Mouse (Mus musculus) lung, embryonic 15.5 days (tissue): ENCODE measurements at regions not wholly inside any gene's neighbourhood (a gene's known extent, or its start where the extent isn't known, plus 50 kb on each side); places are given as distances from the start of the nearest gene placed in this dataset.

Experiments
- ATAC-seq: fragments of 200-750 bp; cut with Nextera tagmentation; 2 replicates; pipeline ENCODE4 v1.8.0; 2017; ENCODE audit warnings: moderate number of reproducible peaks, borderline replicate concordance; ENCODE audit not compliant: low FRiP score, low TSS enrichment; ENCODE audit errors: extremely low read depth
- H3K27ac ChIP-seq: fragments of 300-500 bp; sonication (generic); 2 replicates; pipeline ENCODE4 v1.5.1; 2015; ENCODE audit warnings: moderate library complexity, mild to moderate bottlenecking, inconsistent platforms
- H3K27me3 ChIP-seq: fragments of 300-500 bp; sonication (generic); 2 replicates; pipeline ENCODE4 v1.6.1; 2015; ENCODE audit warnings: inconsistent platforms
- H3K36me3 ChIP-seq: fragments of 300-500 bp; sonication (generic); 2 replicates; pipeline ENCODE4 v1.6.1; 2015; ENCODE audit warnings: inconsistent platforms
- H3K4me1 ChIP-seq: fragments of 300-500 bp; sonication (generic); 2 replicates; pipeline ENCODE4 v1.6.1; 2015; ENCODE audit warnings: inconsistent platforms
- H3K4me2 ChIP-seq: fragments of 300-500 bp; sonication (generic); 2 replicates; pipeline ENCODE4 v1.6.1; 2015; ENCODE audit warnings: inconsistent platforms, mild to moderate bottlenecking, moderate library complexity
- H3K4me3 ChIP-seq: fragments of 300-500 bp; sonication (generic); 2 replicates; pipeline ENCODE4 v1.5.1; 2015; ENCODE audit warnings: mild to moderate bottlenecking, inconsistent platforms
- H3K9ac ChIP-seq: fragments of 300-500 bp; sonication (generic); 2 replicates; pipeline ENCODE4 v1.6.1; 2015; ENCODE audit warnings: inconsistent platforms
- H3K9me3 ChIP-seq: fragments of 300-500 bp; sonication (generic); 2 replicates; pipeline ENCODE4 v1.6.1; 2016; ENCODE audit warnings: inconsistent platforms
- WGBS: fragments of 180-500 bp; shearing (Covaris S2); methylation state at CpG from one replicate; pipeline ENCODE4 v1.1.7; 2015; 5-methylcytosine and 5-hydroxymethylcytosine counted together

DNA sequence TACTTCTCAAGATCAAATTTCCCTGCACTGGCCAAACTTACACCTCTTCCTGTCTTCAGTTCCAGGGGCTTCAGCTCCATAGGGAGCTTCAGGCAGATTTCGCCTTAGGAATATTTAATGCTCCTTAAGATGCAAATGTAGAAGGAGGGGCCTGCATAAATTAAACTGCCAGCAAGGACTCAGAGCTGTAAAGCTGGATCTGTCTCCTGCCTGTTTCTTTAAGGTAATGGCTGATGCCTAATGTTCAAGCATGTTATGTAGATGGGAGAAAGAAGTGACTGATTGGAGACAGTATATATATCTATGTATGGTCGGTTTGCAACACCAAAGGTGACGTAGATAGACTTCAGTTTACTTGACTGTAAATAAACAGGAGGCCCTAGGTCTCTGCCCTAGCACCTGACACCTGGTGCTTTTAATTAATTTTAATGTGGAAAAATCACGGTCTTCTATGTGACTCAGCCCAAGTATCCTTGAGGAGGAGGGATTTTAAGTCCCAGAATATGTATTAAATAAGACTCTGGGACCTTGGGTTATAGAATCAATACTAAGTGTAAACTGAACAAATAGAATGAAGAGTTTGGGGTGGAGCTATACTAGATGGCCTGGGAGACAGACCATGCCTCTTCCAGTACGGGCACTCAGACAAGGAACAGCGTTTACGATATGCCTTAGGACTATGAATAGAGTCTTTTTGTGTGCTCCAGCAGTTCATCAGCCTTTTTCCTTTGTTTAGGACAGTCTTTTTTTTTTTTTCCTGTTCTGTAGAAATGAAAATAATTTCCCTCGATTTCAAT, 651.7 kb upstream of the Lmcd1 start:
- Histone ChIP-seq H3K27ac (no peak overlapping the region), H3K9me3 (no peaks in the 10 kb centered on the region), H3K4me1 (no peaks in the 10 kb centered on the region), H3K36me3 (no peaks in the 10 kb centered on the region), H3K4me3 (no peak overlapping the region), H3K9ac (no peak overlapping the region), H3K27me3 (no peaks in the 10 kb centered on the region), H3K4me2 (no peak overlapping the region)
- WGBS = 62% methylated on average over 8 of the region's 8 CpGs
- ATAC-seq = no peak

GRCm38 (mm10) chr6:111622481-111623139, 650.9 kb upstream of the Lmcd1 start:
- no peak overlapping the region for H3K4me3 ChIP-seq
- no peaks in the 10 kb centered on the region for H3K4me1 ChIP-seq
- no peaks in the 10 kb centered on the region for H3K9me3 ChIP-seq
- H3K36me3 ChIP-seq = no peaks in the 10 kb centered on the region
- no peak overlapping the region for H3K9ac ChIP-seq
- H3K4me2 ChIP-seq = no peak overlapping the region
- WGBS = 82% methylated on average over 7 of the region's 7 CpGs
- no peaks in the 10 kb centered on the region for H3K27me3 ChIP-seq
- H3K27ac ChIP-seq = no peak overlapping the region
- ATAC-seq = no peak

GRCm38 (mm10) chr6:111623140-111623497, 650.4 kb upstream of the Lmcd1 start:
- Histone ChIP-seq H3K4me3 (no peak overlapping the region), H3K4me1 (no peaks in the 10 kb centered on the region), H3K4me2 (no peak overlapping the region), H3K9me3 (no peaks in the 10 kb centered on the region), H3K9ac (no peak overlapping the region), H3K27ac (no peak overlapping the region), H3K36me3 (no peaks in the 10 kb centered on the region), H3K27me3 (no peaks in the 10 kb centered on the region)
- 85% methylated on average over 4 of the region's 4 CpGs for WGBS
- ATAC-seq = no peak

- Histone ChIP-seq H3K4me2 (no peak overlapping the region), H3K27ac (no peak overlapping the region), H3K36me3 (no peaks in the 10 kb centered on the region), H3K9me3 (no peaks in the 10 kb centered on the region), H3K4me1 (no peaks in the 10 kb centered on the region), H3K4me3 (no peak overlapping the region), H3K9ac (no peak overlapping the region), H3K27me3 (no peaks in the 10 kb centered on the region)
- no peak for ATAC-seq
Observed at GRCm38 (mm10) chr6:111625501-111625900, 648.1 kb upstream of the Lmcd1 start.

GRCm38 (mm10) chr6:111652736-111653135, 620.8 kb upstream of the Lmcd1 start:
- Histone ChIP-seq H3K9ac (no peak overlapping the region), H3K27ac (no peak overlapping the region), H3K27me3 (no peaks in the 10 kb centered on the region), H3K36me3 (no peaks in the 10 kb centered on the region), H3K9me3 (no peaks in the 10 kb centered on the region), H3K4me3 (no peak overlapping the region), H3K4me2 (no peak overlapping the region), H3K4me1 (no peaks in the 10 kb centered on the region)
- no peak for ATAC-seq
- 98% methylated on average over 3 of the region's 3 CpGs for WGBS

- no peak overlapping the region for H3K4me2 ChIP-seq
- no peak overlapping the region for H3K4me3 ChIP-seq
- WGBS = 34% methylated on average over 2 of the region's 2 CpGs
- no peaks in the 10 kb centered on the region for H3K36me3 ChIP-seq
- ATAC-seq = no peak
- no peak overlapping the region for H3K27ac ChIP-seq
- H3K4me1 ChIP-seq = no peaks in the 10 kb centered on the region
- no peak overlapping the region for H3K9ac ChIP-seq
- H3K9me3 ChIP-seq = no peaks in the 10 kb centered on the region
- no peaks in the 10 kb centered on the region for H3K27me3 ChIP-seq
Observed at GRCm38 (mm10) chr6:111659957-111660356, 613.6 kb upstream of the Lmcd1 start.

DNA sequence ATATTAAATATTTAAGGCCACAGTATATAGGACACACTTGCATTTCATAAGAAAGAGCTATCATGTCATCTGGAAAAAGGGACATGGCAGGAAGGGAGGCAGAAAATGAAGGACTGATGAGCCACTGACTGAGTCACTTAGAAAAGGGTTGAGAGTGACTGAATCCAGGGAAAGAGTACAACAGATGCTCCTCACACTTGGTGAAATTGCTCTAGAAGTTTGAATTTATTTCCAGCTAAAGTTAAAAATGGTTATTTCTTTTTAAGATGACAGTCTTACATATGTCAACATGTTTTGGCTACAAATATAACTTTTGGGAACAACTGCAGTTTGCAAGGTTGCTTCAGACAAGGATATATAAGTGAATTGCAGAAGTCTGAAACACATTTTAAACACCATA, 609.0 kb upstream of the Lmcd1 start:
- no peaks in the 10 kb centered on the region for H3K4me1 ChIP-seq
- no peak overlapping the region for H3K4me3 ChIP-seq
- no peak overlapping the region for H3K9ac ChIP-seq
- H3K9me3 ChIP-seq = no peaks in the 10 kb centered on the region
- H3K27ac ChIP-seq = no peak overlapping the region
- no peak for ATAC-seq
- H3K27me3 ChIP-seq = no peaks in the 10 kb centered on the region
- H3K36me3 ChIP-seq = no peaks in the 10 kb centered on the region
- H3K4me2 ChIP-seq = no peak overlapping the region

- H3K27ac ChIP-seq = no peak overlapping the region
- no peaks in the 10 kb centered on the region for H3K4me1 ChIP-seq
- H3K36me3 ChIP-seq = no peaks in the 10 kb centered on the region
- H3K9me3 ChIP-seq = no peaks in the 10 kb centered on the region
- no peak for ATAC-seq
- no peak overlapping the region for H3K4me3 ChIP-seq
- H3K27me3 ChIP-seq = no peaks in the 10 kb centered on the region
- no peak overlapping the region for H3K9ac ChIP-seq
- WGBS = 68% methylated on average over 2 of the region's 2 CpGs
- H3K4me2 ChIP-seq = no peak overlapping the region
Observed at GRCm38 (mm10) chr6:111684911-111685310, 588.6 kb upstream of the Lmcd1 start.

DNA sequence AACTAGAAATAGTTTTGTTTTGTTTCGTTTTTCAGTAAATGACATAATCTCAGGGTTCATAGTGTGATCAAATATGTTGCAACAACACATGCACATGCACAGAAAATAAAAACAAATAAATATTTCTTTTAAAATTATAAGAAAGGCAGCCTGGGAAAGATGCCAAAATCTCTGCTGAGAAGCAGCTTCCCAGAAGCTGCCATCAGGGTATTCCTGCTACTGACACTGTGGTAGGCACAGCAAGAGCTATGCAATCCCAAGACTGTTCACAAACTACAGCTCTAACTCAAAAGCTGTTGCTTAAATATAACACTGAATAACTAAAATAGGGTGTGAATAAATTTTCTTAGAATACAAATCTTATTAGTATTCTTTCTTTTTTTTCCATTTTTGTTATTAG, 570.7 kb upstream of the Lmcd1 start:
- Histone ChIP-seq H3K36me3 (no peaks in the 10 kb centered on the region), H3K9me3 (no peaks in the 10 kb centered on the region), H3K4me3 (no peak overlapping the region), H3K27ac (no peak overlapping the region), H3K4me1 (no peaks in the 10 kb centered on the region), H3K9ac (no peak overlapping the region), H3K27me3 (no peaks in the 10 kb centered on the region), H3K4me2 (no peak overlapping the region)
- WGBS = 76% methylated on average over 1 of the region's 1 CpGs
- ATAC-seq = no peak

DNA sequence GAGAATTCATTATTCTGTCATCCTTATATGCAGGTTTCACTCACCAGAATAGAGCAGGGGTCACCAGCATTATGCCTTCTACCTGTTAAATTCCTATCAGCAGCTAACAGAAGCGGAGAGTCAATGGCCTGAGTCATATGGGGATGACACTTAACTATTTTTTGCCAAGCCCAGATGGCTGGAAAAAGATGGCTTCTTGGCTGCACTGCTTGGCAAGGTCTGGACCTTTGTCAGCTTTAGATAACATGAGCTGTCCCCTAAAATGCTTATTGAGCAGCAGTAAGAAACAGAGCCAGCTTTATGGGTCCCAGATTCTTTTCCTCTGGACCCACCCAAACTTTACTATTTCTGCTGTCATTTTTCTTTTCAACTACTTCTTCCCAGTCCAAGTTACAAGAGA, 565.3 kb upstream of the Lmcd1 start:
- no peaks in the 10 kb centered on the region for H3K4me1 ChIP-seq
- WGBS = 46% methylated on average over 1 of the region's 1 CpGs
- no peak overlapping the region for H3K27ac ChIP-seq
- no peak for ATAC-seq
- H3K4me3 ChIP-seq = no peak overlapping the region
- H3K9ac ChIP-seq = no peak overlapping the region
- H3K36me3 ChIP-seq = no peaks in the 10 kb centered on the region
- H3K9me3 ChIP-seq = no peaks in the 10 kb centered on the region
- H3K4me2 ChIP-seq = no peak overlapping the region
- no peaks in the 10 kb centered on the region for H3K27me3 ChIP-seq

DNA sequence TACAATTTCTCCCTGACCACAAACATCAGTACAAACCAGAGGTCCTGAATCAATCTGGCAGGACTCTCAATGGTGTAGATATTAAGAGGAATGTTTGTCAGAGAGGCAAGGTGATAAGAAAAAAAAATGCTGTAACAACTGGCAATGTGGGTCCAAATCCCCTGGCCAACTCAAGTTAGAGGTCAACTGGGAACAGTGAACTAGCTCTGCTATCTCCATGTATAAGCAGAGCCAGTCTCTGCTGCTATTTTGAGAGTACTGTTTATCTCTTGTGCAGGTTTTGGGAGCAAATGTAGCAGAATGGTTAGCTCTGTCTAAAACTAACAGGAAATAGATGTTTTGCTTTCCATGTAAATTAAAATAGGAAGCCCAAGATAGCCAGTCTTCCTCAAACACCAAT, 547.6 kb upstream of the Lmcd1 start:
- no peaks in the 10 kb centered on the region for H3K27me3 ChIP-seq
- no peaks in the 10 kb centered on the region for H3K36me3 ChIP-seq
- H3K9ac ChIP-seq = no peak overlapping the region
- ATAC-seq = no peak
- no peaks in the 10 kb centered on the region for H3K4me1 ChIP-seq
- no peaks in the 10 kb centered on the region for H3K9me3 ChIP-seq
- H3K4me3 ChIP-seq = no peak overlapping the region
- no peak overlapping the region for H3K27ac ChIP-seq
- no peak overlapping the region for H3K4me2 ChIP-seq

DNA sequence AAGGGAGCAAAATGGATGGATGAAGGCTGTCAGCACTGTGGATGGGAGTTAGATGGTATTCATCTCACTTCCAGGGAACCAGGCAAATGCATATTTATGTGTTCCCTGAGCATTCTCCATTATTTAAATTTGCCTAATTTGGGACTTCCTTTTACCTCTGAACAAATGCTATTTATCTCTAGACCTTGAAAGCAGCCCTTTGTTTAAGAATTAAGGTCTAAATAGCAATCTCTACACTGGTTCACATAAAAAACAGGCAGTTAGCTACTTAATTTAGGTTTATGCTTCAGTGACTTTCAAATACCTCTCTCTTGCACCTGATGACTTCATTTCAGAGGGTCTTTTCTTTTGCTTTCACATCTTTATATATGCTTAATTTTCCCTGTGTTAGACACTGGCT, 543.2 kb upstream of the Lmcd1 start:
- no peak overlapping the region for H3K27ac ChIP-seq
- H3K36me3 ChIP-seq = no peaks in the 10 kb centered on the region
- H3K9ac ChIP-seq = no peak overlapping the region
- H3K4me1 ChIP-seq = no peaks in the 10 kb centered on the region
- H3K4me2 ChIP-seq = no peak overlapping the region
- H3K27me3 ChIP-seq = no peaks in the 10 kb centered on the region
- no peak for ATAC-seq
- H3K4me3 ChIP-seq = no peak overlapping the region
- no peaks in the 10 kb centered on the region for H3K9me3 ChIP-seq

GRCm38 (mm10) chr6:111733926-111734325, 539.6 kb upstream of the Lmcd1 start:
- Histone ChIP-seq H3K9me3 (no peaks in the 10 kb centered on the region), H3K27ac (no peak overlapping the region), H3K9ac (no peak overlapping the region), H3K4me2 (no peak overlapping the region), H3K36me3 (no peaks in the 10 kb centered on the region), H3K27me3 (no peaks in the 10 kb centered on the region), H3K4me1 (no peaks in the 10 kb centered on the region), H3K4me3 (no peak overlapping the region)
- WGBS = 82% methylated on average over 3 of the region's 3 CpGs
- ATAC-seq = no peak
